32 mouse cellular contexts compared by ENCODE assay signal in genomic region chr7:34224308-34224707, GRCm38 (mm10). TPM values are rescaled to one million over a fixed set of nuclear protein-coding genes. Genes with fewer than 3 reads are reported as not detected.
A peak's percentile ranks its signal among the peaks of the same experiment; 100 is the strongest.
DNase-seq lines count a peak whose midpoint lies in the region; ATAC-seq and TF ChIP-seq lines count a peak whose summit lies in the region.
"Had no signal": no experiment of that assay in that cellular context is flagged by ENCODE, and none has a peak within 500 bp of the region (broad histone marks: within the 10 kb centered on the region; RNA-seq: fewer than 3 reads in every experiment).

No protein-coding gene starts in this region.

- no peaks in the 10 kb centered on the region for H3K9me3 ChIP-seq in kidney, embryonic 15.5 days (replicated peaks)
- no peaks in the 10 kb centered on the region for H3K9me3 ChIP-seq in megakaryocyte, embryonic 14.5 days
- H3K9me3 ChIP-seq: embryonic facial prominence, embryonic 12.5 days; embryonic facial prominence, embryonic 15.5 days; G1E; heart, embryonic 10.5 days; heart, embryonic 13.5 days had no signal

- 52% methylated on average over 6 of the region's 6 CpGs for WGBS in kidney, adult 2 months
- 91% methylated on average over 6 of the region's 6 CpGs for WGBS in kidney, embryonic 15.5 days

- peak; percentile 28 for DNase-seq in adrenal gland, postnatal 10 days
- DNase-seq in adrenal gland, adult 18-20 months (ENCODE audit: low spot score in 2 of 2): no peak
- DNase-seq in kidney, adult 2 months: peak; percentile 36
- DNase-seq: adrenal gland, postnatal 14 days; B cell, adult 2 months; cerebellum, adult 11 months; cerebellum, adult 9-11 months; forebrain, postnatal 0 days; gastrocnemius, postnatal 36 days; heart, adult 2 months; heart, postnatal 14 days; heart, postnatal 4 days had no signal

- H3K27ac ChIP-seq in kidney, adult 2 months (ENCODE audit: insufficient read depth, low read depth, low read length): no peak overlapping the region
- no peak overlapping the region for H3K27ac ChIP-seq in kidney, embryonic 15.5 days
- H3K27ac ChIP-seq: embryonic facial prominence, embryonic 12.5 days; embryonic facial prominence, embryonic 15.5 days; heart, adult 2 months; heart, embryonic 10.5 days; heart, embryonic 13.5 days; hindbrain, embryonic 14.5 days; hindbrain, postnatal 0 days had no signal

- TF ChIP-seq POLR2A in kidney, adult 2 months (IDR thresholded peaks at IDR 0.05; ENCODE audit: low read depth, low read length): no peak

- peaks cover 2% of the 10 kb centered on the region; the same call in 1 of the 2 replicates for H3K36me3 ChIP-seq in kidney, adult 2 months (ENCODE audit: control insufficient read depth, insufficient read depth, low read length)
- peaks cover 92% of the 10 kb centered on the region for H3K36me3 ChIP-seq in kidney, embryonic 15.5 days
- H3K36me3 ChIP-seq in megakaryocyte, embryonic 14.5 days (replicated peaks; ENCODE audit: low read length): peaks cover 94% of the 10 kb centered on the region

- no peak for TF ChIP-seq CTCF in kidney, adult 2 months (conservative IDR thresholded peaks at IDR 0.05; ENCODE audit: insufficient read depth, insufficient read length, low read depth, low read length)

- H3K4me3 ChIP-seq in kidney, adult 2 months (ENCODE audit: insufficient read depth, low read depth, low read length): no peak overlapping the region
- no peak overlapping the region for H3K4me3 ChIP-seq in kidney, embryonic 15.5 days (replicated peaks)
- H3K4me3 ChIP-seq in megakaryocyte, embryonic 14.5 days (replicated peaks): peak overlapping the region; percentile 10
- H3K4me3 ChIP-seq: embryonic facial prominence, embryonic 12.5 days; embryonic facial prominence, embryonic 15.5 days; heart, adult 2 months; heart, embryonic 10.5 days; heart, embryonic 13.5 days had no signal

- no peaks in the 10 kb centered on the region for H3K27me3 ChIP-seq in kidney, adult 2 months (replicated peaks; ENCODE audit: control insufficient read depth, insufficient read depth, low read length)
- no peaks in the 10 kb centered on the region for H3K27me3 ChIP-seq in kidney, embryonic 15.5 days
- no peaks in the 10 kb centered on the region for H3K27me3 ChIP-seq in megakaryocyte, embryonic 14.5 days (replicated peaks)
- H3K27me3 ChIP-seq: CH12.LX; embryonic facial prominence, embryonic 12.5 days; embryonic facial prominence, embryonic 15.5 days; heart, embryonic 13.5 days; Patski had no signal

- no peak overlapping the region for H3K9ac ChIP-seq in kidney, embryonic 15.5 days
- H3K9ac ChIP-seq: embryonic facial prominence, embryonic 12.5 days; embryonic facial prominence, embryonic 15.5 days; forebrain, postnatal 0 days; heart, embryonic 13.5 days; hindbrain, embryonic 14.5 days had no signal

- peaks cover 2% of the 10 kb centered on the region; the same call in 1 of the 2 replicates for H3K4me1 ChIP-seq in kidney, adult 2 months (ENCODE audit: control insufficient read depth, insufficient read depth, low read length)
- H3K4me1 ChIP-seq in kidney, embryonic 15.5 days: peaks cover 33% of the 10 kb centered on the region
- H3K4me1 ChIP-seq in megakaryocyte, embryonic 14.5 days: peaks cover 67% of the 10 kb centered on the region

- H3K4me2 ChIP-seq in kidney, embryonic 15.5 days: no peak overlapping the region
- H3K4me2 ChIP-seq: embryonic facial prominence, embryonic 12.5 days; embryonic facial prominence, embryonic 15.5 days; heart, embryonic 13.5 days; hindbrain, embryonic 14.5 days had no signal

- ATAC-seq in kidney, embryonic 15.5 days (replicated peaks; ENCODE audit: low FRiP score): no peak
- no peak for ATAC-seq in megakaryocyte, adult 5-6 weeks (ENCODE audit: poor library complexity, severe bottlenecking)
- ATAC-seq in monocyte, adult 5-6 weeks (replicated peaks; ENCODE audit: insufficient number of reproducible peaks, low FRiP score, low TSS enrichment, poor library complexity, severe bottlenecking): no peak
- ATAC-seq: forebrain, embryonic 14.5 days; forebrain, postnatal 0 days; hindbrain, postnatal 0 days; inflammation-experienced regulatory T-cells, adult 6 months; Patski had no signal

RNA-seq across cellular contexts. Expression of gene Gpi1, which starts 5.8 kb away (rescaled TPM):
- 100 to 1,000 TPM; 373 to 446 TPM for total RNA-seq in adrenal gland, postnatal 10 days (2021)
- total RNA-seq in adrenal gland, adult 18-20 months (2021): 100 to 1,000 TPM; 397 to 651 TPM
- polyA plus RNA-seq in kidney, adult 2 months (2012; rRNA removed): 413 and 444 TPM in 2 replicates
- polyA plus RNA-seq in kidney, embryonic 15.5 days (2015; fragmentation: Nextera tagmentation; extraction: Ambion mirVana): 381 and 404 TPM in 2 replicates
- 1,962 and 3,728 TPM in 2 replicates for polyA plus RNA-seq in megakaryocyte, embryonic 14.5 days (2012; ENCODE audit: insufficient read depth, low replicate concordance)
- 345 and 348 TPM in 2 replicates for total RNA-seq in megakaryocyte, adult 5-6 weeks (2015)
- total RNA-seq in megakaryocyte, adult 5-6 weeks (2017): 393 and 429 TPM in 2 replicates
- 219 to 290 TPM (median 277 TPM) in 3 replicates for total RNA-seq in monocyte, adult 5-6 weeks (2017)

RNA-seq across cellular contexts. Expression of gene Gm6096, which starts 26.5 kb away (rescaled TPM):
- total RNA-seq in adrenal gland, postnatal 10 days (2021): not detected
- not detected for total RNA-seq in adrenal gland, adult 18-20 months (2021)
- polyA plus RNA-seq in kidney, adult 2 months (2012; rRNA removed): not detected in 2 replicates
- polyA plus RNA-seq in kidney, embryonic 15.5 days (2015; fragmentation: Nextera tagmentation; extraction: Ambion mirVana): 0.50 TPM in 1 of 2 replicates, not detected in the other
- not detected in 2 replicates for polyA plus RNA-seq in megakaryocyte, embryonic 14.5 days (2012; ENCODE audit: insufficient read depth, low replicate concordance)
- total RNA-seq in megakaryocyte, adult 5-6 weeks (2015): not detected in 2 replicates
- total RNA-seq in megakaryocyte, adult 5-6 weeks (2017): not detected in 2 replicates
- total RNA-seq in monocyte, adult 5-6 weeks (2017): not detected in 3 replicates
- total RNA-seq: adrenal gland, postnatal 14 days; CH12.LX; common myeloid progenitor, adult 5-6 weeks; forebrain, postnatal 0 days; G1E; gastrocnemius, adult 8-10 months; gastrocnemius, postnatal 36 days; granulocyte monocyte progenitor cell, adult 5-6 weeks; heart, adult 2 months; heart, postnatal 14 days; heart, postnatal 4 days; hindbrain, postnatal 0 days had no signal
- polyA plus RNA-seq: cerebellum, adult 2 months; embryonic facial prominence, embryonic 12.5 days; embryonic facial prominence, embryonic 15.5 days; forebrain, embryonic 14.5 days; forebrain, postnatal 0 days; frontal cortex, adult 2 months; G1E; heart, adult 2 months; heart, embryonic 10.5 days; hindbrain, postnatal 0 days; inflammation-experienced regulatory T-cells, adult 6 months had no signal

RNA-seq across cellular contexts. Expression of gene Pdcd2l, which starts 27.8 kb away (rescaled TPM):
- 10 to 100 TPM; 23.2 TPM for total RNA-seq in adrenal gland, postnatal 10 days (2021)
- 10 to 100 TPM; 17.5 to 19.1 TPM for total RNA-seq in adrenal gland, adult 18-20 months (2021)
- polyA plus RNA-seq in kidney, adult 2 months (2012; rRNA removed): 22.8 and 25.1 TPM in 2 replicates
- polyA plus RNA-seq in kidney, embryonic 15.5 days (2015; fragmentation: Nextera tagmentation; extraction: Ambion mirVana): 64.8 and 67.7 TPM in 2 replicates
- polyA plus RNA-seq in megakaryocyte, embryonic 14.5 days (2012; ENCODE audit: insufficient read depth, low replicate concordance): 4.0 and 6.7 TPM in 2 replicates
- 26.1 and 30.6 TPM in 2 replicates for total RNA-seq in megakaryocyte, adult 5-6 weeks (2015)
- 33.9 and 37.0 TPM in 2 replicates for total RNA-seq in megakaryocyte, adult 5-6 weeks (2017)
- 22.9 to 36.0 TPM (median 31.0 TPM) in 3 replicates for total RNA-seq in monocyte, adult 5-6 weeks (2017)

RNA-seq across cellular contexts. Expression of gene Uba2, which starts 54.9 kb away (rescaled TPM):
- 10 to 100 TPM; 77.6 to 77.7 TPM for total RNA-seq in adrenal gland, postnatal 10 days (2021)
- 10 to 100 TPM; 58.7 to 62.7 TPM for total RNA-seq in adrenal gland, adult 18-20 months (2021)
- 28.4 and 32.7 TPM in 2 replicates for polyA plus RNA-seq in kidney, adult 2 months (2012; rRNA removed)
- polyA plus RNA-seq in kidney, embryonic 15.5 days (2015; fragmentation: Nextera tagmentation; extraction: Ambion mirVana): 221 and 223 TPM in 2 replicates
- 1.3 and 8.8 TPM in 2 replicates for polyA plus RNA-seq in megakaryocyte, embryonic 14.5 days (2012; ENCODE audit: insufficient read depth, low replicate concordance)
- 111 and 115 TPM in 2 replicates for total RNA-seq in megakaryocyte, adult 5-6 weeks (2015)
- total RNA-seq in megakaryocyte, adult 5-6 weeks (2017): 121 and 126 TPM in 2 replicates
- total RNA-seq in monocyte, adult 5-6 weeks (2017): 107 to 120 TPM (median 115 TPM) in 3 replicates

Comparison
In these comparisons a context has a peak if more than half of its experiments do, and no peak if none do; other contexts are left out.
1. DNase-seq: peak in adrenal gland, postnatal 10 days (single experiment) and kidney, adult 2 months (single experiment); none in adrenal gland, adult 18-20 months (0 of 2).